Mouse (Mus musculus) thymus, adult 2 months (tissue): ENCODE data around the gene Coq8b.

Experiments used
- CTCF ChIP-seq: fragments of 200-500 bp; IDR thresholded peaks from 2 replicates; pipeline ENCODE4 v1.5.1; 2012; ENCODE audit warnings: mild to moderate bottlenecking, control low read depth, low read length, moderate library complexity, borderline replicate concordance; ENCODE audit not compliant: control insufficient read depth, poor library complexity, insufficient read depth; ENCODE audit errors: extremely low read depth
- POLR2A ChIP-seq: fragments of 200-500 bp; IDR thresholded peaks from 2 replicates; pipeline ENCODE4 v1.6.1; 2012; ENCODE audit warnings: mild to moderate bottlenecking, low read length, control low read depth, moderate library complexity; ENCODE audit not compliant: control insufficient read depth, poor library complexity, insufficient read depth; ENCODE audit errors: extremely low read depth

DNA sequence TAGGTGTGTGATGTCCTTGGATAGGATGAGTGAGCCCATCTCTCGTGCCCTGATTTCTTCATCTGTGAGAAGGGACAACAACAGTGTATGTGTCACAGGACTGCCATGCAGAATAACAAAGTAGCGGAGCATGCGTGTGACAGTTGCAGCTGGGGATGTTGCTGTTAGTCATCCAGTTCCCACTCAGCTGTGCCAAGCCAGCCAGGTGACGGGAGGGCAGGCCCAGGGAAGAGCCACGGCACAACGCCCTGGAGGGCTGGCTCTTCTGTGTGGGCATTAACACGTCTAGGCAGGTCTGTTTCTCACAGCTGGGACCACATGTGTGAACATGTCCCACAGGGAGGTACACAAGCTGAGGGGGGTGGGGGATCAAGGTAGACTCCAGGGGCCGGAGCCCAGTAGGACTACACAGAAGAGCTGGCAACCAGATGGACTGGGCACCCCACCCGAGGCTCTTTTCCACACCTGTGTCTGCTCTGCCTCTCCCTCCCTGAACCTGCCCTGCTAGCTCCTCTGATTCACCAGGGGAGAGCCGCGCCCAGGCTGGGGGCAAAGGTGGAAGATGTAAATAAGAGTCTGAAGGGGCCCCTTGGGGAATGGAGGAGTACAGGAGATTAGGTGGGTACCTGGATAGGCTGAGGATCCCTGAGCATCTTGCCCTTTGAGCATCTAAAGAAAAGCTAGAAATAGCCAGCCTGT is 7.8 kb upstream of the Coq8b start:
- TF ChIP-seq CTCF: no peak
- no peak for TF ChIP-seq POLR2A
